Comparison of ENCODE assay signal across 19 mouse cellular contexts in the genomic region with DNA sequence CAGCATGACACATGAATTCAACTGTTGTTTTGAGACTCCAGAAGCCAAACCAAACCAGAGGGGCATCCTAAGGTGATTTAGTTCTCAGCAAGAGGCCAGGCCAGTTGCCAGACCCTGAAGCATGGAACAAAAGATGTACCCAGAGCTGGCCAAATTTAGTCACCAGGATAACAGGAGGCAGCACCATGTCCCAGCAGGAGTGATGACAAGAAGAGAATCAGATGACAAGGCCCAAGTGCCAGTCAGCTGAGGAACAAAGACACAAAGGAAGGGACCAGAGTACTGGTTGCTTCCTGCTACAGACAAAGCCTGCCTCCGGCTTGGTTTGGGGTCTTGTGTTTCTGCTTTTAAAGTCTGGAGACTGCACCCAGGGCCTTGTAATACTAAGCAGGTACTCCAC. TPM values are rescaled to one million over a fixed set of nuclear protein-coding genes. Genes with fewer than 3 reads are reported as not detected.
DNase-seq lines count a peak whose midpoint lies in the region; ATAC-seq lines count a peak whose summit lies in the region.
"Had no signal": no experiment of that assay in that cellular context is flagged by ENCODE, and none has a peak within 500 bp of the region (broad histone marks: within the 10 kb centered on the region; RNA-seq: fewer than 3 reads in every experiment).

No protein-coding gene starts in this region.

- H3K4me2 ChIP-seq in heart, embryonic 14.5 days (ENCODE audit: low read length): no peak overlapping the region
- H3K4me2 ChIP-seq in forebrain, embryonic 13.5 days: no peak overlapping the region
- H3K4me2 ChIP-seq: embryonic facial prominence, embryonic 13.5 days; hindbrain, embryonic 15.5 days; stomach, embryonic 15.5 days had no signal

- peaks cover 3% of the 10 kb centered on the region in 2 experiments; a peak in 2 of 4 replicates for H3K4me1 ChIP-seq in heart, embryonic 14.5 days (ENCODE audit: control insufficient read depth in 2 of 2, insufficient read depth in 2 of 2, low read length in 2 of 2)
- no peaks in the 10 kb centered on the region for H3K4me1 ChIP-seq in forebrain, embryonic 13.5 days
- H3K4me1 ChIP-seq: embryonic facial prominence, embryonic 13.5 days; forebrain, embryonic 10.5 days; hindbrain, embryonic 15.5 days; stomach, embryonic 15.5 days had no signal

- 14% methylated on average over 1 of the region's 1 CpGs for whole genome bisulfite sequencing in heart, embryonic 14.5 days
- WGBS in forebrain, embryonic 13.5 days: 15% methylated on average over 1 of the region's 1 CpGs

- no peaks in the 10 kb centered on the region for H3K27me3 ChIP-seq in heart, embryonic 14.5 days (ENCODE audit: control insufficient read depth, insufficient read depth, low read length)
- H3K27me3 ChIP-seq in forebrain, embryonic 13.5 days: no peaks in the 10 kb centered on the region
- H3K27me3 ChIP-seq: embryonic facial prominence, embryonic 13.5 days; hindbrain, embryonic 15.5 days; Patski; stomach, embryonic 15.5 days had no signal

- DNase-seq in ES-CJ7 (ENCODE audit: low read depth, low spot score) (peak; percentile 88), ZHBTc4 (ENCODE audit: low read depth, low spot score) (peak; percentile 80), MN1 (ENCODE audit: low spot score) (no peak)
- peak; percentile 91 for DNase-seq in cerebellum, adult 9-11 months
- no peak for DNase-seq in spleen, adult 18-20 months
- DNase-seq in testis, postnatal 14 days (ENCODE audit: low spot score): no peak
- DNase-seq: kidney, adult 8-10 months; liver, postnatal 0 days; lung, postnatal 4 days; midbrain, embryonic 14.5 days; thymus, postnatal 25 days had no signal

- no peak overlapping the region for H3K9ac ChIP-seq in heart, embryonic 14.5 days (ENCODE audit: low read length)
- no peak overlapping the region for H3K9ac ChIP-seq in forebrain, embryonic 13.5 days
- H3K9ac ChIP-seq: embryonic facial prominence, embryonic 13.5 days; hindbrain, embryonic 15.5 days; liver, postnatal 0 days; stomach, embryonic 15.5 days had no signal

- no peak overlapping the region for H3K4me3 ChIP-seq in heart, embryonic 14.5 days (ENCODE audit: control insufficient read depth in 1 of 2, insufficient read depth in 1 of 2, low read depth in 1 of 2, low read length in 2 of 2)
- H3K4me3 ChIP-seq in forebrain, embryonic 13.5 days: no peak overlapping the region
- H3K4me3 ChIP-seq: embryonic facial prominence, embryonic 13.5 days; forebrain, embryonic 10.5 days; hindbrain, embryonic 15.5 days; stomach, embryonic 15.5 days had no signal

- ATAC-seq in heart, embryonic 14.5 days (ENCODE audit: insufficient number of reproducible peaks, insufficient read depth, low FRiP score, low read depth): peak; percentile 65; the same call in 1 of the 2 replicates
- no peak for ATAC-seq in forebrain, embryonic 13.5 days
- ATAC-seq: CD4-positive, CD25-positive, alpha-beta regulatory T cell, adult 4 months; liver, postnatal 0 days; Patski had no signal

- no peaks in the 10 kb centered on the region for H3K36me3 ChIP-seq in heart, embryonic 14.5 days (ENCODE audit: control insufficient read depth, insufficient read depth, low read length)
- no peaks in the 10 kb centered on the region for H3K36me3 ChIP-seq in forebrain, embryonic 13.5 days (ENCODE audit: poor library complexity, severe bottlenecking)
- H3K36me3 ChIP-seq: embryonic facial prominence, embryonic 13.5 days; forebrain, embryonic 10.5 days; hindbrain, embryonic 15.5 days; stomach, embryonic 15.5 days had no signal

- no peaks in the 10 kb centered on the region for H3K9me3 ChIP-seq in heart, embryonic 14.5 days (ENCODE audit: control insufficient read depth, low read length)
- no peaks in the 10 kb centered on the region for H3K9me3 ChIP-seq in forebrain, embryonic 13.5 days (replicated peaks)
- H3K9me3 ChIP-seq: embryonic facial prominence, embryonic 13.5 days; forebrain, embryonic 10.5 days; hindbrain, embryonic 15.5 days; stomach, embryonic 15.5 days had no signal

- H3K27ac ChIP-seq in heart, embryonic 14.5 days (replicated peaks in 1 of 2; ENCODE audit: control insufficient read depth in 1 of 2, insufficient read depth in 1 of 2, low read depth in 2 of 2, low read length in 2 of 2): peak overlapping the region; percentile 55 to 67
- H3K27ac ChIP-seq in forebrain, embryonic 13.5 days: no peak overlapping the region
- H3K27ac ChIP-seq: embryonic facial prominence, embryonic 13.5 days; forebrain, embryonic 10.5 days; hindbrain, embryonic 15.5 days; stomach, embryonic 15.5 days had no signal

RNA-seq across cellular contexts. Expression of gene Xpo6, which starts 16.6 kb away (rescaled TPM):
- 33.8 and 39.0 TPM in 2 replicates for polyA plus RNA-seq in heart, embryonic 14.5 days (2014; fragmentation: Nextera tagmentation; extraction: Ambion mirVana)
- 47.7 and 54.6 TPM in 2 replicates for polyA plus RNA-seq in forebrain, embryonic 13.5 days (2015; fragmentation: Nextera tagmentation; extraction: Ambion mirVana)

RNA-seq across cellular contexts. Expression of gene Sbk1, which starts 55.6 kb away (rescaled TPM):
- polyA plus RNA-seq in heart, embryonic 14.5 days (2014; fragmentation: Nextera tagmentation; extraction: Ambion mirVana): 15.2 and 16.8 TPM in 2 replicates
- 212 and 215 TPM in 2 replicates for polyA plus RNA-seq in forebrain, embryonic 13.5 days (2015; fragmentation: Nextera tagmentation; extraction: Ambion mirVana)

Comparison
In these comparisons a context has a peak if more than half of its experiments do, and no peak if none do; other contexts are left out.
1. DNase-seq: peak in ES-CJ7 (single experiment), ZHBTc4 (single experiment) and cerebellum, adult 9-11 months (single experiment); none in MN1 (single experiment), spleen, adult 18-20 months (0 of 2) and testis, postnatal 14 days (single experiment).
2. RNA of gene Sbk1, which starts 55.6 kb away (polyA plus RNA-seq): 212 to 215 TPM in forebrain, embryonic 13.5 days; 15.2 to 16.8 TPM in heart, embryonic 14.5 days; every median in the first group is over 10 times any median in the second.